Comparison of ENCODE assay signal across 22 mouse cellular contexts in the genomic region with DNA sequence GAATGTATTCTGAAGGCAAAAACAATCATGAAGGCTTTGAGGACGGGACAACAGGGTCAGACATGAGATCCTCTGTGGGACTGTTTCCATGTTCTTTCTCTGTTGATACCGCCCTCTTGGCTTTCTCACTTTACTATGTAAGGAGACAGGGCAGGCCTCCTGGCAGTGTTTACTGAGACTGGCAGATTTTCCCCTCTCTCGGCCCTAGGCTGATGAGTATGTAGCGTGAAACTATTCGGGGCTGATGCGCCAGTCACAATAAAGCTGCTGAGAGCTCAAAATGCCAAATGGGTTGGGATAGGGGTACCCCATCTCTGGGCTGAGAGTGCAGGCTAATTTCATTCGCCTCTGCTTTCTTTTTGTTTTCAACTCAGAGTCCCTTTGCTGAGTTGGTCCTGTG.
DNase-seq lines count a peak whose midpoint lies in the region; ATAC-seq and TF ChIP-seq lines count a peak whose summit lies in the region.
"Had no signal": no experiment of that assay in that cellular context is flagged by ENCODE, and none has a peak within 500 bp of the region (broad histone marks: within the 10 kb centered on the region; RNA-seq: fewer than 3 reads in every experiment).

No protein-coding gene starts in this region.

- no peak for TF ChIP-seq POLR2A in brain, embryonic 14.5 days (IDR thresholded peaks at IDR 0.05; ENCODE audit: borderline replicate concordance, extremely low read depth, insufficient read depth, insufficient read length, poor library complexity, severe bottlenecking)

- H3K4me1 ChIP-seq in forebrain, embryonic 15.5 days: peaks cover 25% of the 10 kb centered on the region
- H3K4me1 ChIP-seq in forebrain, embryonic 11.5 days (replicated peaks; ENCODE audit: control insufficient read depth, insufficient read depth, low read length): no peaks in the 10 kb centered on the region
- peaks cover 25% of the 10 kb centered on the region for H3K4me1 ChIP-seq in forebrain, embryonic 16.5 days (replicated peaks; ENCODE audit: control insufficient read depth, insufficient read depth, low read length)
- H3K4me1 ChIP-seq: hindbrain, embryonic 12.5 days had no signal

- ATAC-seq in forebrain, embryonic 15.5 days (replicated peaks): peak; percentile 79
- ATAC-seq in forebrain, embryonic 11.5 days (replicated peaks; ENCODE audit: low FRiP score): no peak
- ATAC-seq in forebrain, embryonic 16.5 days: peak; percentile 82
- ATAC-seq: activated CD4-positive, CD25-positive, alpha-beta regulatory T cell, adult 4 months; intestine, postnatal 0 days had no signal

- H3K9ac ChIP-seq in forebrain, embryonic 15.5 days (replicated peaks): no peak overlapping the region
- H3K9ac ChIP-seq in forebrain, embryonic 11.5 days (ENCODE audit: low read length): no peak overlapping the region
- no peak overlapping the region for H3K9ac ChIP-seq in forebrain, embryonic 16.5 days (replicated peaks; ENCODE audit: low read depth, low read length)
- H3K9ac ChIP-seq: heart, embryonic 13.5 days; hindbrain, embryonic 12.5 days; hindbrain, embryonic 15.5 days had no signal

- H3K27ac ChIP-seq in forebrain, embryonic 15.5 days (replicated peaks): peak overlapping the region; percentile 72
- H3K27ac ChIP-seq in forebrain, embryonic 11.5 days (ENCODE audit: low read depth, low read length): no peak overlapping the region
- H3K27ac ChIP-seq in forebrain, embryonic 16.5 days (ENCODE audit: low read length): peak overlapping the region; percentile 72
- H3K27ac ChIP-seq: heart, adult 2 months; heart, embryonic 10.5 days; heart, embryonic 13.5 days; hindbrain, embryonic 12.5 days; hindbrain, embryonic 15.5 days had no signal

- H3K4me3 ChIP-seq in forebrain, embryonic 15.5 days: no peak overlapping the region
- no peak overlapping the region for H3K4me3 ChIP-seq in forebrain, embryonic 11.5 days (ENCODE audit: low read depth, low read length)
- H3K4me3 ChIP-seq in forebrain, embryonic 16.5 days (replicated peaks; ENCODE audit: low read length): no peak overlapping the region
- H3K4me3 ChIP-seq: heart, adult 2 months; heart, embryonic 10.5 days; heart, embryonic 13.5 days; hindbrain, embryonic 12.5 days; hindbrain, embryonic 15.5 days had no signal

- no peaks in the 10 kb centered on the region for H3K36me3 ChIP-seq in forebrain, embryonic 15.5 days
- H3K36me3 ChIP-seq in forebrain, embryonic 11.5 days (ENCODE audit: control insufficient read depth, insufficient read depth, low read length): no peaks in the 10 kb centered on the region
- H3K36me3 ChIP-seq in forebrain, embryonic 16.5 days (ENCODE audit: control insufficient read depth, insufficient read depth): no peaks in the 10 kb centered on the region
- H3K36me3 ChIP-seq: heart, embryonic 10.5 days; heart, embryonic 13.5 days; hindbrain, embryonic 12.5 days; hindbrain, embryonic 15.5 days had no signal

- no peak for DNase-seq in forebrain, embryonic 11.5 days (ENCODE audit: low spot score)
- peak; percentile 71 for DNase-seq in brain, embryonic 14.5 days (ENCODE audit: low read depth)
- no peak for DNase-seq in layer of hippocampus, postnatal 14 days (ENCODE audit: low spot score in 2 of 2)
- no peak for DNase-seq in B cell, adult 2 months
- DNase-seq: adrenal gland, adult 8-10 months; adrenal gland, postnatal 25 days; cerebellum, adult 18-20 months; cerebellum, adult 9-10 months; cerebellum, postnatal 14 days; gastrocnemius, postnatal 25 days; heart, adult 2 months; heart, postnatal 14 days; heart, postnatal 4 days; kidney, adult 2 months had no signal

- no peaks in the 10 kb centered on the region for H3K27me3 ChIP-seq in forebrain, embryonic 15.5 days
- no peaks in the 10 kb centered on the region for H3K27me3 ChIP-seq in forebrain, embryonic 11.5 days (ENCODE audit: control insufficient read depth, insufficient read depth, low read length)
- H3K27me3 ChIP-seq in forebrain, embryonic 16.5 days (replicated peaks; ENCODE audit: control insufficient read depth, insufficient read depth, low read length): no peaks in the 10 kb centered on the region
- H3K27me3 ChIP-seq: hindbrain, embryonic 12.5 days; hindbrain, embryonic 15.5 days had no signal

- H3K4me2 ChIP-seq in forebrain, embryonic 15.5 days (replicated peaks): no peak overlapping the region
- no peak overlapping the region for H3K4me2 ChIP-seq in forebrain, embryonic 11.5 days (ENCODE audit: low read depth, low read length, severe bottlenecking)
- H3K4me2 ChIP-seq in forebrain, embryonic 16.5 days (ENCODE audit: low read length): no peak overlapping the region
- H3K4me2 ChIP-seq: heart, embryonic 13.5 days; hindbrain, embryonic 12.5 days; hindbrain, embryonic 15.5 days had no signal

- no peaks in the 10 kb centered on the region for H3K9me3 ChIP-seq in forebrain, embryonic 15.5 days
- no peaks in the 10 kb centered on the region for H3K9me3 ChIP-seq in forebrain, embryonic 11.5 days (ENCODE audit: control insufficient read depth, low read length)
- no peaks in the 10 kb centered on the region for H3K9me3 ChIP-seq in forebrain, embryonic 16.5 days (ENCODE audit: control insufficient read depth, low read length)
- H3K9me3 ChIP-seq: heart, embryonic 10.5 days; heart, embryonic 13.5 days; hindbrain, embryonic 12.5 days; hindbrain, embryonic 15.5 days had no signal

- 54% methylated on average over 7 of the region's 7 CpGs for WGBS in forebrain, embryonic 15.5 days
- 87% methylated on average over 7 of the region's 7 CpGs for WGBS in forebrain, embryonic 11.5 days
- 52% methylated on average over 7 of the region's 7 CpGs for WGBS in forebrain, embryonic 16.5 days

- TF ChIP-seq CTCF in brain, embryonic 14.5 days (IDR thresholded peaks at IDR 0.05; ENCODE audit: borderline replicate concordance, extremely low read depth, insufficient read depth, insufficient read length): no peak
